Mouse (Mus musculus) ES-E14 (cell line): ENCODE results near the gene Sympk. TPM values are rescaled to one million over a fixed set of nuclear protein-coding genes. Genes with fewer than 3 reads are reported as not detected.

ENCODE experiments used
- DNase-seq: peaks from one replicate; pipeline ENCODE4 v3.0.0-alpha.2; 2013; ENCODE audit warnings: low read depth, low spot score
- H3K27ac ChIP-seq: 2 replicates; pipeline ENCODE4 v1.5.1; 2012; ENCODE audit warnings: low read depth, mild to moderate bottlenecking, low read length, moderate library complexity, mixed read lengths; ENCODE audit not compliant: poor library complexity, insufficient read depth, severe bottlenecking
- H3K36me3 ChIP-seq: 2 replicates; pipeline ENCODE4 v1.6.1; 2012; ENCODE audit warnings: mild to moderate bottlenecking, low read length, moderate library complexity, mixed read lengths; ENCODE audit not compliant: control insufficient read depth, poor library complexity, insufficient read depth, severe bottlenecking
- H3K4me1 ChIP-seq, 2 experiments: fragments of 150-350 bp in 1 of 2; sonication (generic) in 1 of 2; 2 replicates each; pipeline ENCODE4 v1.6.1; 2012; ENCODE audit warnings: low read length in 2 of 2, mild to moderate bottlenecking in 1 of 2, mixed read lengths in 1 of 2; ENCODE audit not compliant: control insufficient read depth in 2 of 2, insufficient read depth in 2 of 2, poor library complexity in 1 of 2
- H3K4me3 ChIP-seq, 2 experiments: fragments of 150-350 bp in 1 of 2; sonication (generic) in 1 of 2; 2 replicates each; pipeline ENCODE4 v1.5.1; 2012; ENCODE audit warnings: low read length in 2 of 2, low read depth in 1 of 2, mild to moderate bottlenecking in 1 of 2, mixed read lengths in 1 of 2; ENCODE audit not compliant: insufficient read depth in 1 of 2, poor library complexity in 1 of 2, severe bottlenecking in 1 of 2
- H3K9ac ChIP-seq: 2 replicates; pipeline ENCODE4 v1.6.1; 2012; ENCODE audit warnings: low read depth, mild to moderate bottlenecking, low read length, mixed read lengths; ENCODE audit not compliant: poor library complexity, insufficient read depth, severe bottlenecking
- H3K9me3 ChIP-seq: fragments of 150-350 bp; sonication (generic); 2 replicates; pipeline ENCODE4 v1.6.1; 2012; ENCODE audit warnings: low read depth, mild to moderate bottlenecking, low read length; ENCODE audit not compliant: control insufficient read depth, insufficient read depth
- CHD2 ChIP-seq: IDR thresholded peaks from 2 replicates; pipeline ENCODE4 v1.6.1; 2014; ENCODE audit warnings: mild to moderate bottlenecking, low read depth, low read length, inconsistent platforms
- HCFC1 ChIP-seq: IDR thresholded peaks from 2 replicates; pipeline ENCODE4 v1.6.1; 2012; ENCODE audit warnings: low read length, inconsistent platforms, borderline replicate concordance; ENCODE audit not compliant: insufficient read depth
- MAFK ChIP-seq: IDR thresholded peaks from 2 replicates; pipeline ENCODE4 v1.6.1; 2014; ENCODE audit warnings: mild to moderate bottlenecking, low read depth, low read length, inconsistent platforms; ENCODE audit not compliant: insufficient read depth
- ZC3H11A ChIP-seq: IDR thresholded peaks from 2 replicates; pipeline ENCODE4 v1.6.1; 2012; ENCODE audit warnings: low read depth, mild to moderate bottlenecking, inconsistent platforms, low read length, borderline replicate concordance
- ZNF384 ChIP-seq: IDR thresholded peaks from 2 replicates; pipeline ENCODE4 v1.6.1; 2012; ENCODE audit warnings: low read depth, low read length, inconsistent platforms
- in situ Hi-C, 2 experiments: fragments of 600-800 bp; cut with MboI; formaldehyde crosslinking; loops; one replicate each; pipeline ENCODE4 v1.15.1; 2025; ENCODE audit warnings: low sequenced_read_pairs in 2 of 2, inconsistent platforms in 1 of 2; ENCODE audit not compliant: unreplicated experiment in 2 of 2
- total RNA-seq: library from RNA; depleted of rRNA; stranded (reverse); fragments of 300-350 nt; gene quantifications from 2 replicates; pipeline ENCODE4 v1.2.3, GENCODE M21; 2012

Gene Sympk
- total RNA-seq, 1 experiment = 91.5 TPM

DNA sequence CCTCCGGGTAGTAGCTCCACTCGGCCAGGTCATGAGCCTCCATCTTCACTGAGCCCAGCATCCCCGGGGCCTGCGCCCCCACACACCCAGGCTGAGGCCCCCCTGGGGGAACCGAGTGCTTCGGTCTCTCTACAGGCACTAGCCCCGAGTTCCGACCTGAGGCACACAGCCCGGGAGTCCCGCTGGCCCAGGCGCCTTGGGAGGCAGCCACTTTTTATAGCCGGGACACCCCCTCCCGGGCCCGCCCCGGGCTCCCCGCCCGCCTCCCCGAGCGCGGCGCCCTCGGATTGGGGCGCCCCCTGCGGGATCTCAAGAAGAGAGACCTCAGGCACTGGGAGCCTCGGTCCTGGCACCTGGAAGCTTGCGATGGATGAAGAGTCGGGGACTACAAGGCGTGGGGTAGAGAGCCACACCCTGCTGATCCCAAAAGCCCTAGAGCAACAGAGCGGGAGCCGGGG is 791 bp upstream of the Sympk start, which contains the start of gene Foxa3:
TSS of gene Foxa3 (minus strand) at position 182 of the 458 bp plus-strand sequence.
- Histone ChIP-seq H3K9me3 (no peaks in the 10 kb centered on the region), H3K36me3 (peaks cover 2% of the 10 kb centered on the region; the same call in 1 of the 2 replicates), H3K9ac (peak within 1 kb of the TSS; percentile 93), H3K4me3 (peak within 1 kb of the TSS; percentile 87 to 96), H3K4me1 (peaks cover 1 to 14% of the 10 kb centered on the region in 2 experiments; a peak in 2 of 4 replicates), H3K27ac (peak within 1 kb of the TSS; percentile 52)
- in situ Hi-C loops = no loop called here
- DNase-seq = peak; percentile 57
- TF ChIP-seq MAFK (no peak), CHD2 (no peak), ZNF384 (no peak), HCFC1 (no peak), ZC3H11A (no peak)

GRCm38 (mm10) chr7:19024581-19025255 is 541 bp downstream of the Sympk start:
- no peak for DNase-seq
- peak overlapping the region; percentile 87 to 96 for H3K4me3 ChIP-seq
- TF ChIP-seq HCFC1 (no peak), ZNF384 (no peak), MAFK (no peak), ZC3H11A (no peak), CHD2 (no peak)
- peaks cover 1 to 14% of the 10 kb centered on the region in 2 experiments; a peak in 2 of 4 replicates for H3K4me1 ChIP-seq
- H3K9ac ChIP-seq = peak overlapping the region; percentile 93
- peak overlapping the region; percentile 52 for H3K27ac ChIP-seq
- peaks cover 11% of the 10 kb centered on the region for H3K36me3 ChIP-seq
- in situ Hi-C loops = no loop called here
- no peaks in the 10 kb centered on the region for H3K9me3 ChIP-seq

- no peak for TF ChIP-seq ZNF384
- TF ChIP-seq ZC3H11A = no peak
- TF ChIP-seq CHD2 = no peak
- no peak for TF ChIP-seq MAFK
- no peak for TF ChIP-seq HCFC1
- no peak for DNase-seq
- H3K4me3 ChIP-seq = no peak overlapping the region
- H3K9me3 ChIP-seq = no peaks in the 10 kb centered on the region
- peaks cover 34% of the 10 kb centered on the region for H3K36me3 ChIP-seq
- H3K27ac ChIP-seq = no peak overlapping the region
- no peak overlapping the region for H3K9ac ChIP-seq
- peaks cover 1 to 5% of the 10 kb centered on the region in 2 experiments; a peak in 2 of 4 replicates for H3K4me1 ChIP-seq
- in situ Hi-C loops = no loop called here
Measured at GRCm38 (mm10) chr7:19028067-19028466, 3.9 kb downstream of the Sympk start.

DNA sequence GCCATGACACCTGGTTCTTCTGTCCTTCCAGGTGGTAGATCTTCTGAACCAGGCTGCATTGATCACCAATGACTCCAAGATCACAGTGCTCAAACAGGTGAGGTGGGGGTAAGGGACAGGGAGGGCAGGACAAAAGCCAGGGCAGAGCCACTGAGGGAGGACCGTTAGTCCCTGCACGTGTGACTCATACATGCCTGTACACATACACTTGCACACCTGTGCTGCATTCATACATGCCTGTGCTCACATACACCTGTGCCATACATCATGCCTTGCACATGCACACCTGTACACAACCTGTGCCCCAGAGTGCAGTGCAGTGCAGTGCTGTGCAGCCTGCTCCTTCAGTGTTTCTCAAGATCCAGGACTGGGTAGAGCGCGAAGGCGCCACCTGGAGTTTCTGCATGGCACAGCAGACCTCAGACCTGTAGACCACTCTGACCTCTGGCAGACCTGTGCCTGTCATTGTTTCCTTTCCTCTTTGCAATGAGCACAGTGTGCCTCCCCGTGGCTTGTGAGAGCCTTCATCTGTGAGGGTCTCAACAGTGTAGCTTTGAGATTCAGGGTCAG is 5.0 kb downstream of the Sympk start:
- H3K27ac ChIP-seq = no peak overlapping the region
- DNase-seq = peak; percentile 68
- H3K9ac ChIP-seq = no peak overlapping the region
- TF ChIP-seq MAFK (no peak), ZC3H11A (no peak; the same call in 1 of the 2 replicates), HCFC1 (no peak), CHD2 (no peak), ZNF384 (no peak)
- peaks cover 1 to 5% of the 10 kb centered on the region in 2 experiments; a peak in 2 of 4 replicates for H3K4me1 ChIP-seq
- peaks cover 40% of the 10 kb centered on the region for H3K36me3 ChIP-seq
- in situ Hi-C loops = no loop called here
- H3K4me3 ChIP-seq = no peak overlapping the region
- H3K9me3 ChIP-seq = no peaks in the 10 kb centered on the region
